Mouse (Mus musculus): ENCODE results near the gene Olfr1366.
"Not testable (repeated sequence)": the region's sequence is repeated elsewhere in the genome, so short reads cannot be mapped to it uniquely, and the experiment has no call there.

The Olfr1366 gene

GRCm38 (mm10) chr13:21542708-21543107 lies at the start of gene Olfr1366:
Gene Olfr1366 (minus strand): TSS chr13:21542808.
- TF ChIP-seq GATA4 (IDR thresholded peaks at IDR 0.05; ENCODE audit: insufficient replicate concordance, low read length) = no peak

GRCm38 (mm10) chr13:21591618-21592017 lies 49.0 kb upstream of the Olfr1366 start:
- TF ChIP-seq GATA4 (IDR thresholded peaks at IDR 0.05; ENCODE audit: insufficient replicate concordance, low read length) = no peak

- no peak for TF ChIP-seq GATA4 (IDR thresholded peaks at IDR 0.05; ENCODE audit: insufficient replicate concordance, low read length)
Measured at GRCm38 (mm10) chr13:21581659-21582058, 39.1 kb upstream of the Olfr1366 start, which contains the start of gene Olfr1364. Gene Olfr1364 (minus strand): TSS chr13:21581759.

GRCm38 (mm10) chr13:21559793-21560192 lies 17.2 kb upstream of the Olfr1366 start, which contains the start of gene Olfr1535:
Gene Olfr1535 (minus strand): TSS chr13:21559893.
- no peak for TF ChIP-seq GATA4 (IDR thresholded peaks at IDR 0.05; ENCODE audit: insufficient replicate concordance, low read length)

GRCm38 (mm10) chr13:21550416-21551110 lies 8.0 kb upstream of the Olfr1366 start:
- no peak for TF ChIP-seq GATA4 (IDR thresholded peaks at IDR 0.05; ENCODE audit: insufficient replicate concordance, low read length)

GRCm38 (mm10) chr13:21549487-21549886 lies 6.9 kb upstream of the Olfr1366 start:
- TF ChIP-seq GATA4 (IDR thresholded peaks at IDR 0.05; ENCODE audit: insufficient replicate concordance, low read length) = no peak

- TF ChIP-seq GATA4 (IDR thresholded peaks at IDR 0.05; ENCODE audit: insufficient replicate concordance, low read length) = peak; percentile 41; the same call in 1 of the 2 replicates
Measured at GRCm38 (mm10) chr13:21530781-21531201, 11.8 kb downstream of the Olfr1366 start, which contains the start of gene Zkscan8. Gene Zkscan8 (minus strand): TSS chr13:21531120.

- no peak for TF ChIP-seq GATA4 (IDR thresholded peaks at IDR 0.05; ENCODE audit: insufficient replicate concordance, low read length)
Measured at GRCm38 (mm10) chr13:21530136-21530535, 12.5 kb downstream of the Olfr1366 start.

- TF ChIP-seq GATA4 (IDR thresholded peaks at IDR 0.05; ENCODE audit: insufficient replicate concordance, low read length) = peak; percentile 22; the same call in 1 of the 2 replicates
Measured at GRCm38 (mm10) chr13:21506221-21506649, 36.4 kb downstream of the Olfr1366 start.

- TF ChIP-seq GATA4 (IDR thresholded peaks at IDR 0.05; ENCODE audit: insufficient replicate concordance, low read length) = no peak
Measured at GRCm38 (mm10) chr13:21502296-21502695, 40.3 kb downstream of the Olfr1366 start.

GRCm38 (mm10) chr13:21501182-21501581 lies 41.4 kb downstream of the Olfr1366 start, which contains the start of gene Gm11273:
Gene Gm11273 (minus strand): TSS chr13:21501418.
- not testable (repeated sequence) for TF ChIP-seq GATA4 (IDR thresholded peaks at IDR 0.05; ENCODE audit: insufficient replicate concordance, low read length)

- TF ChIP-seq GATA4 (IDR thresholded peaks at IDR 0.05; ENCODE audit: insufficient replicate concordance, low read length) = no peak
Measured at GRCm38 (mm10) chr13:21495080-21495479, 47.5 kb downstream of the Olfr1366 start, which contains the start of gene AK157302. Gene AK157302 (plus strand): TSS chr13:21495223.

GRCm38 (mm10) chr13:21492847-21493246 lies 49.8 kb downstream of the Olfr1366 start:
- TF ChIP-seq GATA4 (IDR thresholded peaks at IDR 0.05; ENCODE audit: insufficient replicate concordance, low read length) = no peak

- no peak for TF ChIP-seq GATA4 (IDR thresholded peaks at IDR 0.05; ENCODE audit: insufficient replicate concordance, low read length)
Measured at GRCm38 (mm10) chr13:21486881-21487280, 55.7 kb downstream of the Olfr1366 start.
